Mouse (Mus musculus) midbrain, embryonic 13.5 days (tissue): Measurements from ENCODE around the gene Tdrd3. TPM values are rescaled to one million over a fixed set of nuclear protein-coding genes. Genes with fewer than 3 reads are reported as not detected.
A peak's percentile ranks its signal among the peaks of the same experiment; 100 is the strongest.

Experiments
- ATAC-seq: fragments of 200-750 bp; cut with Nextera tagmentation; 2 replicates; pipeline ENCODE4 v1.8.0; 2017; ENCODE audit warnings: mild to moderate bottlenecking, moderate TSS enrichment, moderate library complexity
- H3K27ac ChIP-seq: fragments of 300-500 bp; sonication (generic); 2 replicates; pipeline ENCODE4 v1.5.1; 2015; ENCODE audit warnings: inconsistent platforms, mild to moderate bottlenecking, moderate library complexity
- H3K27me3 ChIP-seq: fragments of 300-500 bp; sonication (generic); 2 replicates; pipeline ENCODE4 v1.6.1; 2015; ENCODE audit warnings: mild to moderate bottlenecking, inconsistent platforms
- H3K36me3 ChIP-seq: fragments of 300-500 bp; sonication (generic); 2 replicates; pipeline ENCODE4 v1.6.1; 2015; ENCODE audit warnings: mild to moderate bottlenecking, inconsistent platforms
- H3K4me1 ChIP-seq: fragments of 300-500 bp; sonication (generic); replicated peaks from 2 replicates; pipeline ENCODE4 v1.6.1; 2015; ENCODE audit warnings: inconsistent platforms
- H3K4me2 ChIP-seq: fragments of 300-500 bp; sonication (generic); replicated peaks from 2 replicates; pipeline ENCODE4 v1.6.1; 2015; ENCODE audit warnings: moderate library complexity, mild to moderate bottlenecking, inconsistent platforms
- H3K4me3 ChIP-seq: fragments of 300-500 bp; sonication (generic); replicated peaks from 2 replicates; pipeline ENCODE4 v1.5.1; 2015; ENCODE audit warnings: mild to moderate bottlenecking, inconsistent platforms
- H3K9ac ChIP-seq: fragments of 300-500 bp; sonication (generic); replicated peaks from 2 replicates; pipeline ENCODE4 v1.6.1; 2015; ENCODE audit warnings: mild to moderate bottlenecking, inconsistent platforms
- H3K9me3 ChIP-seq: fragments of 300-500 bp; sonication (generic); 2 replicates; pipeline ENCODE4 v1.6.1; 2016; ENCODE audit warnings: mild to moderate bottlenecking, inconsistent platforms
- WGBS: fragments of 180-500 bp; shearing (Covaris S2); methylation state at CpG from one replicate; pipeline ENCODE4 v1.1.7; 2015; 5-methylcytosine and 5-hydroxymethylcytosine counted together
- polyA plus RNA-seq: library from polyadenylated mRNA; unstranded; fragments of >200 nt; fragmentation: Nextera tagmentation; extraction: Ambion mirVana; gene quantifications from 2 replicates; pipeline ENCODE4 v1.2.1, GENCODE M21; 2015

Gene Tdrd3
- polyA plus RNA-seq = 45.5 and 46.2 TPM in 2 replicates

DNA sequence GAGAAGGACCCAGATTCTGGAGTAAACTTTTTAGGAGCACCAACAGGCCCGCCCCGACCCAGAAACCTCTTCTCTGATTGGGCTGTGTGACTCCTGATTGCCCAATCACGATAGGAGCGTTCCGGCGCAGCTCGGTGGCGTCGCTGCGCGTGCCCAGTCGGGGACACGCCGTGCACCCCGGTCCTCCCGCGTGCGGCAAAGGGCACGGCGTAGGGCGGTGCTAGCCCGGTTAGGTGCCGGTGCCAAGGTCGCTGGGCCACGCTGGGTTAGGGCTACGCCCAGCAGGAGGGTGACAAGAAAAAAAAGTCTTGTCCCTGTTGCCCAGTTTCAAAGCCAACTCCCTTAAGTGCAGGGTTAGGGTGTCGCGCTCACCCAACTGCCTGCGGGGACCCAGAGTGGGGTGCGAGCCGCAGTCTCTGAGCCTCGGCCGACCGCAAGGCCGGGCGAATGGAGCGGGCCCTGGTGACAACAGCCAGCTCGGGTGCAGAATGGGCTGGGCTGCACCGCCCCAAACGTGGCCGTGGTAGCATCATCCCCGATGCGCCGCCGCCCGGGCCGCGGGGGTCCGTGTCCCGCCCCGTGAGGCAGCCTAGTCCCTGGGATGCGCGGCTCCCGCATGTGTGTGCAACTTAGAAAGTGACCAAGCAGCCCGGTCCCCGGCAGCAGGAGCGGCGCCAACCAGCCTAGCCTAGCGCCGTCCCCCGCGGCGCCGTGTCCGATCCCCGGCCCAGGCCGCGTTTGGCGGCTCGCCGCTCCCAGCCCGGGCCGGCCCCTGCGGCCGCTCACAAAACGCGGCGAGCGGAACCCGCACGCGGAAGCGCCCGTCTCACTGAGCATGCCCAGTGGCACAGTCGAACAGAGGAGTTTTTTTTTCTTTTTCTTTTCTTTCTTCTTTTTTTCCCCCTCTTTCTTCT lies at the start of gene Tdrd3:
Gene Tdrd3, plus strand, starts transcription at position 832 of the 914 bp plus-strand sequence.
- peak; percentile 95 for ATAC-seq
- H3K36me3 ChIP-seq = no peaks in the 10 kb centered on the region
- no peaks in the 10 kb centered on the region for H3K27me3 ChIP-seq
- peak within 1 kb of the TSS; percentile 90 for H3K9ac ChIP-seq
- WGBS = under 1% methylated on average over 85 of the region's 85 CpGs
- no peaks in the 10 kb centered on the region for H3K9me3 ChIP-seq
- H3K4me3 ChIP-seq = peak within 1 kb of the TSS; percentile 85
- H3K27ac ChIP-seq = peak within 1 kb of the TSS; percentile 99
- H3K4me1 ChIP-seq = peaks cover 25% of the 10 kb centered on the region
- H3K4me2 ChIP-seq = peak within 1 kb of the TSS; percentile 74

DNA sequence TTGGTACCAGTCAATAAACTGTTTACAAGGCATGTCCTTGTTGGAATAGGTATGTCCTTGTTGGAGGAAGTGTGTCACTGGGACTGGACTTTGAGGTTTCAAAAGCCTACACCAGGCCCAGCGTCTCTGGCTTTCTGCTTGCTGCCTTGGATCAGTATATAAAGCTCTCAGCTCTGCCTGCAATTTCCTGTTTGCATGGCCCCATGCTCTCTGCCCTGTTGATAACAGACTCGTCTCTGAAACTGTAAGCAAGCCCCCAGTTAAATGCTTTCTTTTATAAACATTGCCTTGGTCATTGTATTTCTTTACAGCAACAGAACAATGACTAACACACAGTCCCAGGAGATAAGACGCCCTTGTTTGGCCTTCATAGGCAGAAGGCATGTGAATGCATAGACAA lies 49.3 kb upstream of the Tdrd3 start:
- H3K9me3 ChIP-seq = no peaks in the 10 kb centered on the region
- no peaks in the 10 kb centered on the region for H3K27me3 ChIP-seq
- H3K9ac ChIP-seq = no peak overlapping the region
- no peaks in the 10 kb centered on the region for H3K36me3 ChIP-seq
- ATAC-seq = no peak
- 58% methylated on average over 3 of the region's 3 CpGs for WGBS
- H3K4me2 ChIP-seq = no peak overlapping the region
- H3K4me3 ChIP-seq = no peak overlapping the region
- no peak overlapping the region for H3K27ac ChIP-seq
- no peaks in the 10 kb centered on the region for H3K4me1 ChIP-seq

DNA sequence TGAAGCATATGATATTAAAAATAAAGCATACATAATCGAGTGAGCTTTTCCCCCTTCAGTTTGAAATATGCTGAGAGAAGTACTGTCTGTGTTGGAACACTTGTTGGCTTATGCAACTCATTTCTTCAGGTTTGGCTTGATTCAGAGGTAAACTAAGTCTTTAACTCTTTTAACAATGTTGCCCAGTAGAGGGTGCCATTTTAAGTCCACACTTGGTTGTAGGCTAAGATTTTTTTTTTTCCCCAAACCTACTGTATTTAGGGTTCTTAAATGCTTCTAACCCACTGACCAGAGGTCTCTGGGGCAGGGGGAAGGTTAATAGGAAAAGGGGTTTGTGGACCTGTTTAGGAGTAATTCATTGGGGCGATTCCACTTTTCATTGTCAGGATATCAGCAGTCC lies 33.4 kb upstream of the Tdrd3 start:
- Histone ChIP-seq H3K27me3 (no peaks in the 10 kb centered on the region), H3K36me3 (no peaks in the 10 kb centered on the region), H3K4me3 (no peak overlapping the region), H3K4me1 (no peaks in the 10 kb centered on the region), H3K27ac (no peak overlapping the region), H3K9me3 (no peaks in the 10 kb centered on the region), H3K9ac (no peak overlapping the region), H3K4me2 (no peak overlapping the region)
- no peak for ATAC-seq
- 75% methylated on average over 2 of the region's 2 CpGs for WGBS

DNA sequence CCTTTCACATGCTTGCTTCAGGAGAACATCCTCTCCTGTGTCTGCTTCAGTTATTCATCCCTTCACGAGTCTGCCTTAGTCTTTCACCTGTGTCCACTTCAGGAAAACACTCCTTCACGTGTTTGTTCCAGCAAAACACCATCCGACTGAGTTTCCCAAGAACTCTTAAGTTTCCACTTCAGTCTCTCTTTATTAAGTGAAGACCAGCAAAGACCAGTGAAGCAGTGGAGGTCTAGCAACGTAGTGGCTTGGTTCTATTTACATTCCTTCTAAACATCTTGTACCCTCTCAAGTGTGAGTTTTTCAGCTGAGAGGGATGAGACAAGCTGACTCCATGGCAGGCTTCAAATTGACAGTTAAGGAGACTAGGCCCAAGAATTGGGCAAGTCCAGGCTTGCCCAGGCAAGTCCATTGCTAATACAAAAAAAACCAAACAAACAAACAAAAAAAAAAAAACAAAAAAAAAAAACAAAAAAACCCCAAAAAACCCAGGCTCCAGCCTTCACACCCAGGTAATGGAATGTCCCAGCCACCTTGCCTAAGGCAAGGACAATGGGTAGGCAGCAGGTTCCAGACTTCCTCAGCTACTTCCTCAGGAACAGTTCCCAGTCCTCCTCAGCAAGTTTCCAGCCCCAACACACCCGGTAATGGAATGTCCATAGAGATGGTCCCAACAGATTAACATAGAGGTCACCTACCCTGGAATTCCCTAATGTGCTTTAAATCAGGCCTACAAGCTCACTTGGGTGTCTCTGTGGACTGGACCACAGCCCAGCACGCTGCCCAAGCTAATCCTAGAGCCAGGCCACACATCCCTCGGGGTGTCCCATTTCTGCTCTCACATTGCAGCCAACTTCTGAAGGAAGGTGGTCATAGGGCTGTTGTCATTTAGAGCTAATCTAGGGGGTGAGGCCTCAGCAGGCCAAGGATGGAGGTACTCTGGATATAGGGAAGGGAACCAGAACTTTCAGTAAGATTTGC lies 31.9 kb upstream of the Tdrd3 start:
- Histone ChIP-seq H3K9me3 (no peaks in the 10 kb centered on the region), H3K36me3 (no peaks in the 10 kb centered on the region), H3K27me3 (no peaks in the 10 kb centered on the region), H3K4me1 (no peaks in the 10 kb centered on the region), H3K9ac (no peak overlapping the region), H3K27ac (no peak overlapping the region), H3K4me2 (no peak overlapping the region), H3K4me3 (no peak overlapping the region)
- no peak for ATAC-seq
- 90% methylated on average over 7 of the region's 7 CpGs for WGBS

GRCm38 (mm10) chr14:87393096-87393495 lies 23.3 kb upstream of the Tdrd3 start:
- Histone ChIP-seq H3K4me2 (no peak overlapping the region), H3K9ac (no peak overlapping the region), H3K27me3 (no peaks in the 10 kb centered on the region), H3K27ac (no peak overlapping the region), H3K36me3 (no peaks in the 10 kb centered on the region), H3K4me1 (no peaks in the 10 kb centered on the region), H3K4me3 (no peak overlapping the region), H3K9me3 (no peaks in the 10 kb centered on the region)
- 77% methylated on average over 3 of the region's 3 CpGs for WGBS
- no peak for ATAC-seq

DNA sequence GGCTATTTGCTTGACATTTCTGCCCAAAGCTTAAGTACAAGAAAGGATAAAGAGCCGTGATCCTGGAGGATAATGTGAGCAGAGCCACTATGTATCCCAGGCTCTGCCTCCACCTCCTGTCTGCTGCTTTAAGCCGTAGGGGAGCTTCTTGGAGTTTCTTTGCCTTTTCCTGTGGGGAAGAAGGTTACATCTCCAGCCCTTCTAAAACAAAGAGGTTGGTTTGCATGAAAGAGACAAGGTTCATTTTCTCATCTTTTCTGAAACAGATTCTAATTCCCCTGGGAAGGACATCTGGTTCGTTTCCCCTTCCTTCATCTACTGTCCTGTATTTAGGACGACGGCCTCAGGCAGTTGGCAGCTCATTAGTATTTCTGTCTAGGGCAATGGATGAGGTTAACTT lies 19.8 kb upstream of the Tdrd3 start:
- Histone ChIP-seq H3K9me3 (no peaks in the 10 kb centered on the region), H3K9ac (no peak overlapping the region), H3K27ac (no peak overlapping the region), H3K4me1 (no peaks in the 10 kb centered on the region), H3K27me3 (no peaks in the 10 kb centered on the region), H3K4me3 (no peak overlapping the region), H3K4me2 (no peak overlapping the region), H3K36me3 (no peaks in the 10 kb centered on the region)
- peak; percentile 37; the same call in 1 of the 2 replicates for ATAC-seq
- 48% methylated on average over 5 of the region's 5 CpGs for WGBS

DNA sequence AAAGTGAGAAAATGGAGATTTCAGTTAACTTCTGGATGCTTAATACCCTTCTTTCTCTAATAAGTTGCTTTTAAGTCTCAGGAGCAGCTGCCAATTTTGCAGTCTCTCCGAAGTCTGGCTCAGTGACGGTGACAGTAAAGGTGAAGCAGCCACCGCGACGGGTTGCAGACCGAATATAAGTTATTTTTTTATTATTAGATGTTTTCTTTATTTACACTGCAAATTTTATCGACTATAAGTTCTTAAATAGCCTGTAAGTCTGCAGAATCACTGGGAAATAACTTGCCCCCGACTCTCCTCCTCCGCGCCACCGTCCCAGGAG lies 992 bp upstream of the Tdrd3 start:
- no peaks in the 10 kb centered on the region for H3K9me3 ChIP-seq
- peaks cover 22% of the 10 kb centered on the region for H3K4me1 ChIP-seq
- no peak overlapping the region for H3K27ac ChIP-seq
- no peaks in the 10 kb centered on the region for H3K27me3 ChIP-seq
- WGBS = 4% methylated on average over 11 of the region's 11 CpGs
- peak overlapping the region; percentile 28; the same call in 1 of the 2 replicates for H3K9ac ChIP-seq
- ATAC-seq = no peak
- peak overlapping the region; percentile 85 for H3K4me3 ChIP-seq
- H3K4me2 ChIP-seq = peak overlapping the region; percentile 74
- H3K36me3 ChIP-seq = no peaks in the 10 kb centered on the region

DNA sequence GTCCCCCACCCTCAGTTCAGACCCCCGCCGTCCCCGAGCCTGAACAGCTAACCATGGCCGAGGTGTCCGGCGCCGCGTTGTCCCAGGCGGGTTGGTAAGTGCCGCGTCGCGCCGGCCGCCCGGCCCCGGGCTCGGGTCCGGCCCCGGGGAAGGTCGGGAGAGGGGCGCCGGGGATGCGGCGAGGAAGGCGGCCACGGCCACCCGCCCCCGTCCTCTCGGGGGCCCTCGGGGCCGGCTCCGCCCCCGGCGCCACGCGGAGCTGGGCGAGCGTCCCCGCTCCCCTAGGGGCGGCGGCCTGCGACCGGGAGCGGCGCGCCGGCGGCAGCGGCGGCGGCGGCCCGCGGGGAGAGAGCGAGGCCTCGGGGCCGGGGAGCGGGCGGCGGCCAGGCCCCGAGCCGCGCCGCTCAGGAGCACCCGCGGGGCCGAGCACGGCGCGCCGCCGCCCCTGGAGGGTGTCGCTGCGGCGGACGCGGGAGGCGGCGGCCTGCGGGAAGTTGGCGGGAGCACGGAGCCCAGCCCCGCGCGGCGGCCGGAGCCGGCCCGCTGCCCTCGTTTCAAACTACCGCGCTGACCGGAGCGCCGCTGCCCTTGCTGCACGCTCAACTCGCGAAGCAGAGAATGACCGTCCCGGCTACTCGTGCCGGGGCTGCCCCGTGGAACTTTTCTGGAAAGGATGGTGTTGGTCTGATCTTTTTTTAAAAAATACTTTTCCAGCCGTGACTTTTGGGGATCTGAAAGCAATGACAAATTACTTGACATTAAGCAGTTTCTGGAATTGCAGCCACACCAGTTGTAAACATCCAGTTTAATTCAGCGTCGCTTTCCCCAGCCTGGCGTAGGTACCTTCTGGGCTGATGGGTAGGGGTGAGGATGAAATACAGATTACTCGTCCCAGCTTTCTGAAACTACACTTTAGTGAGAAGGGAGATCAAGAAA lies 584 bp downstream of the Tdrd3 start:
- under 1% methylated on average over 60 of the region's 109 CpGs for WGBS
- H3K4me2 ChIP-seq = peak overlapping the region; percentile 74
- peak overlapping the region; percentile 85 for H3K4me3 ChIP-seq
- no peaks in the 10 kb centered on the region for H3K36me3 ChIP-seq
- no peaks in the 10 kb centered on the region for H3K9me3 ChIP-seq
- peak overlapping the region; percentile 99 for H3K27ac ChIP-seq
- ATAC-seq = peak; percentile 84
- H3K4me1 ChIP-seq = peaks cover 26% of the 10 kb centered on the region
- peak overlapping the region; percentile 90 for H3K9ac ChIP-seq
- no peaks in the 10 kb centered on the region for H3K27me3 ChIP-seq

- Histone ChIP-seq H3K9ac (peak overlapping the region; percentile 90), H3K4me2 (peak overlapping the region; percentile 74), H3K27me3 (no peaks in the 10 kb centered on the region), H3K36me3 (no peaks in the 10 kb centered on the region), H3K27ac (peak overlapping the region; percentile 99), H3K9me3 (no peaks in the 10 kb centered on the region), H3K4me1 (peaks cover 26% of the 10 kb centered on the region), H3K4me3 (peak overlapping the region; percentile 85)
- WGBS = 0% methylated on average over 3 of the region's 3 CpGs
- ATAC-seq = no peak
Measured at GRCm38 (mm10) chr14:87417691-87418070, 1.2 kb downstream of the Tdrd3 start.

- no peaks in the 10 kb centered on the region for H3K9me3 ChIP-seq
- 79% methylated on average over 2 of the region's 2 CpGs for WGBS
- H3K27ac ChIP-seq = no peak overlapping the region
- H3K36me3 ChIP-seq = no peaks in the 10 kb centered on the region
- H3K9ac ChIP-seq = no peak overlapping the region
- no peak for ATAC-seq
- H3K4me2 ChIP-seq = no peak overlapping the region
- H3K27me3 ChIP-seq = no peaks in the 10 kb centered on the region
- H3K4me1 ChIP-seq = peaks cover 26% of the 10 kb centered on the region
- H3K4me3 ChIP-seq = no peak overlapping the region
Measured at GRCm38 (mm10) chr14:87419740-87420139, 3.3 kb downstream of the Tdrd3 start.

GRCm38 (mm10) chr14:87420576-87420975 lies 4.1 kb downstream of the Tdrd3 start:
- H3K27ac ChIP-seq = no peak overlapping the region
- H3K27me3 ChIP-seq = no peaks in the 10 kb centered on the region
- no peak overlapping the region for H3K4me2 ChIP-seq
- peaks cover 23% of the 10 kb centered on the region for H3K4me1 ChIP-seq
- 74% methylated on average over 4 of the region's 4 CpGs for WGBS
- no peak overlapping the region for H3K9ac ChIP-seq
- no peaks in the 10 kb centered on the region for H3K9me3 ChIP-seq
- no peaks in the 10 kb centered on the region for H3K36me3 ChIP-seq
- no peak for ATAC-seq
- H3K4me3 ChIP-seq = no peak overlapping the region
